Mouse (Mus musculus): ENCODE measurements around the gene Nup214.

DNA sequence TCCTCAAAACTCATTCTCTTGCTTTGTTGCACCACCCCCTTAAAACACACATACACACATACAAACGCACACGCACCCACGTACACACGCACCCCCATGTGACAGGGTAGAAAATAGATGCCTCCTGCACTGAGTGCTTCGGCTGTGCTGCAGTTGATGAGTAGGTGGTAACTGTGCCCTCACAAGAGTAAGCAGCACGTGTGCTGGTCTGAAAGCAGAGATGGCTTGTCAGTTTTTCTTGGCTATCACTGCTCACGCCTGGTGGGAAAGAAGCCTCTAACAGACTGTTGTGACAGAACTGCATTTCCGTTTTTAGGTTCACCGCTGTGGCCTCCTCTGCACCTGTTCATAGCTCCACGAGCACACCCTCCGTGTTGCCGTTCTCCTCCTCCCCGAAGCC lies 21.8 kb downstream of the Nup214 start:
- no peak for TF ChIP-seq CTCF (IDR thresholded peaks at IDR 0.05; ENCODE audit: low read depth, low read length)
- no peak for TF ChIP-seq POLR2A (IDR thresholded peaks at IDR 0.05; ENCODE audit: extremely low read depth, insufficient read depth, low read length)
